Mouse (Mus musculus) olfactory bulb, adult 2 months (tissue): ENCODE measurements around the gene Cdkal1.

Experiments
- CTCF ChIP-seq: fragments of 200-500 bp; IDR thresholded peaks from 2 replicates; pipeline ENCODE4 v1.5.1; 2012; ENCODE audit warnings: low read depth, mild to moderate bottlenecking, low read length, moderate library complexity; ENCODE audit not compliant: insufficient read depth
- POLR2A ChIP-seq: fragments of 200-500 bp; IDR thresholded peaks from 2 replicates; pipeline ENCODE4 v1.6.1; 2012; ENCODE audit warnings: mild to moderate bottlenecking, low read depth, low read length, moderate library complexity; ENCODE audit not compliant: insufficient read depth

- no peak for TF ChIP-seq CTCF
- TF ChIP-seq POLR2A = no peak
Observed at GRCm38 (mm10) chr13:29150120-29150519, 705.4 kb downstream of the Cdkal1 start.
